Mouse (Mus musculus) kidney, embryonic 16.5 days (tissue): Measurements from ENCODE around the gene Adgrb3. TPM values are rescaled to one million over a fixed set of nuclear protein-coding genes. Genes with fewer than 3 reads are reported as not detected.

ENCODE experiments used
- ATAC-seq: fragments of 200-750 bp; cut with Nextera tagmentation; 2 replicates; pipeline ENCODE4 v1.8.0; 2017; ENCODE audit warnings: moderate TSS enrichment; ENCODE audit not compliant: low FRiP score, low TSS enrichment
- H3K27ac ChIP-seq: fragments of 300-500 bp; sonication (generic); 2 replicates; pipeline ENCODE4 v1.5.1; 2014; ENCODE audit warnings: low read length
- H3K27me3 ChIP-seq: fragments of 300-500 bp; sonication (generic); 2 replicates; pipeline ENCODE4 v1.6.1; 2014; ENCODE audit warnings: low read length, control low read depth, mixed read lengths; ENCODE audit not compliant: insufficient read depth
- H3K36me3 ChIP-seq: fragments of 300-500 bp; sonication (generic); 2 replicates; pipeline ENCODE4 v1.6.1; 2014; ENCODE audit warnings: low read length, control low read depth, mixed read lengths; ENCODE audit not compliant: insufficient read depth
- H3K4me1 ChIP-seq: fragments of 300-500 bp; sonication (generic); 2 replicates; pipeline ENCODE4 v1.6.1; 2014; ENCODE audit warnings: low read length, control low read depth, mixed read lengths; ENCODE audit not compliant: insufficient read depth
- H3K4me2 ChIP-seq: fragments of 300-500 bp; sonication (generic); replicated peaks from 2 replicates; pipeline ENCODE4 v1.6.1; 2014; ENCODE audit warnings: low read depth, low read length
- H3K4me3 ChIP-seq: fragments of 300-500 bp; sonication (generic); 2 replicates; pipeline ENCODE4 v1.5.1; 2014; ENCODE audit warnings: mild to moderate bottlenecking, low read length
- H3K9ac ChIP-seq: fragments of 300-500 bp; sonication (generic); replicated peaks from 2 replicates; pipeline ENCODE4 v1.6.1; 2014; ENCODE audit warnings: low read length
- H3K9me3 ChIP-seq: fragments of 300-500 bp; sonication (generic); 2 replicates; pipeline ENCODE4 v1.6.1; 2016; ENCODE audit warnings: low read length, control low read depth
- WGBS: fragments of 180-500 bp; shearing (Covaris S2); extraction: QIAGEN DNeasy Blood & Tissue Kit; methylation state at CpG from one replicate; pipeline ENCODE4 v1.1.7; 2014; 5-methylcytosine and 5-hydroxymethylcytosine counted together
- polyA plus RNA-seq: library from polyadenylated mRNA; unstranded; fragments of >200 nt; fragmentation: Nextera tagmentation; extraction: Ambion mirVana; gene quantifications from 2 replicates; pipeline ENCODE4 v1.2.1, GENCODE M21; 2015

Adgrb3 gene
- polyA plus RNA-seq, 1 experiment from 2014 or later: 0.45 TPM

- no peaks in the 10 kb centered on the region for H3K9me3 ChIP-seq
- no peak overlapping the region for H3K4me2 ChIP-seq
- no peaks in the 10 kb centered on the region for H3K4me1 ChIP-seq
- no peaks in the 10 kb centered on the region for H3K36me3 ChIP-seq
- no peak overlapping the region for H3K27ac ChIP-seq
- no peaks in the 10 kb centered on the region for H3K27me3 ChIP-seq
- no peak overlapping the region for H3K4me3 ChIP-seq
- no peak overlapping the region for H3K9ac ChIP-seq
- no peak for ATAC-seq
- 73% methylated on average over 9 of the region's 9 CpGs for WGBS
Measured at GRCm38 (mm10) chr1:25179860-25180582, 649.5 kb downstream of the Adgrb3 start.

- Histone ChIP-seq H3K4me1 (no peaks in the 10 kb centered on the region), H3K36me3 (no peaks in the 10 kb centered on the region), H3K9me3 (no peaks in the 10 kb centered on the region), H3K27ac (no peak overlapping the region), H3K4me3 (no peak overlapping the region), H3K4me2 (no peak overlapping the region), H3K9ac (no peak overlapping the region), H3K27me3 (no peaks in the 10 kb centered on the region)
- ATAC-seq: no peak
- 53% methylated on average over 21 of the region's 21 CpGs for WGBS
Measured at GRCm38 (mm10) chr1:25178347-25179130, 651.0 kb downstream of the Adgrb3 start.

- Histone ChIP-seq H3K9me3 (no peaks in the 10 kb centered on the region), H3K36me3 (no peaks in the 10 kb centered on the region), H3K9ac (no peak overlapping the region), H3K4me1 (no peaks in the 10 kb centered on the region), H3K27ac (no peak overlapping the region), H3K4me3 (no peak overlapping the region), H3K27me3 (no peaks in the 10 kb centered on the region), H3K4me2 (no peak overlapping the region)
- no peak for ATAC-seq
- 91% methylated on average over 5 of the region's 5 CpGs for WGBS
Measured at GRCm38 (mm10) chr1:25167120-25167519, 662.4 kb downstream of the Adgrb3 start.

- Histone ChIP-seq H3K9ac (no peak overlapping the region), H3K4me3 (no peak overlapping the region), H3K4me1 (no peaks in the 10 kb centered on the region), H3K27me3 (no peaks in the 10 kb centered on the region), H3K36me3 (no peaks in the 10 kb centered on the region), H3K27ac (no peak overlapping the region), H3K4me2 (no peak overlapping the region), H3K9me3 (no peaks in the 10 kb centered on the region)
- 81% methylated on average over 11 of the region's 11 CpGs for WGBS
- no peak for ATAC-seq
Measured at GRCm38 (mm10) chr1:25166036-25166796, 663.3 kb downstream of the Adgrb3 start.

GRCm38 (mm10) chr1:25163561-25163960 lies 665.9 kb downstream of the Adgrb3 start:
- ATAC-seq: no peak
- Histone ChIP-seq H3K27me3 (no peaks in the 10 kb centered on the region), H3K27ac (no peak overlapping the region), H3K4me1 (no peaks in the 10 kb centered on the region), H3K4me2 (no peak overlapping the region), H3K9me3 (no peaks in the 10 kb centered on the region), H3K4me3 (no peak overlapping the region), H3K36me3 (no peaks in the 10 kb centered on the region), H3K9ac (no peak overlapping the region)
- 83% methylated on average over 6 of the region's 6 CpGs for WGBS

- no peaks in the 10 kb centered on the region for H3K36me3 ChIP-seq
- no peak for ATAC-seq
- no peak overlapping the region for H3K4me2 ChIP-seq
- no peaks in the 10 kb centered on the region for H3K4me1 ChIP-seq
- no peak overlapping the region for H3K27ac ChIP-seq
- no peak overlapping the region for H3K9ac ChIP-seq
- 68% methylated on average over 3 of the region's 3 CpGs for WGBS
- no peaks in the 10 kb centered on the region for H3K9me3 ChIP-seq
- H3K27me3 ChIP-seq: no peaks in the 10 kb centered on the region
- no peak overlapping the region for H3K4me3 ChIP-seq
Measured at GRCm38 (mm10) chr1:25146206-25146605, 683.3 kb downstream of the Adgrb3 start.

- H3K27me3 ChIP-seq: no peaks in the 10 kb centered on the region
- no peak for ATAC-seq
- H3K36me3 ChIP-seq: no peaks in the 10 kb centered on the region
- no peak overlapping the region for H3K4me3 ChIP-seq
- no peak overlapping the region for H3K9ac ChIP-seq
- H3K4me2 ChIP-seq: no peak overlapping the region
- no peak overlapping the region for H3K27ac ChIP-seq
- H3K9me3 ChIP-seq: no peaks in the 10 kb centered on the region
- H3K4me1 ChIP-seq: no peaks in the 10 kb centered on the region
- WGBS: 58% methylated on average over 4 of the region's 4 CpGs
Measured at GRCm38 (mm10) chr1:25132150-25132824, 697.2 kb downstream of the Adgrb3 start.

GRCm38 (mm10) chr1:25115512-25115911 lies 714.0 kb downstream of the Adgrb3 start:
- H3K27ac ChIP-seq: no peak overlapping the region
- no peaks in the 10 kb centered on the region for H3K4me1 ChIP-seq
- H3K4me3 ChIP-seq: no peak overlapping the region
- no peaks in the 10 kb centered on the region for H3K36me3 ChIP-seq
- ATAC-seq: no peak
- no peak overlapping the region for H3K4me2 ChIP-seq
- H3K9ac ChIP-seq: no peak overlapping the region
- H3K9me3 ChIP-seq: no peaks in the 10 kb centered on the region
- 77% methylated on average over 11 of the region's 11 CpGs for WGBS
- H3K27me3 ChIP-seq: no peaks in the 10 kb centered on the region

GRCm38 (mm10) chr1:25107500-25108101 lies 721.9 kb downstream of the Adgrb3 start:
- no peaks in the 10 kb centered on the region for H3K4me1 ChIP-seq
- no peak overlapping the region for H3K9ac ChIP-seq
- no peaks in the 10 kb centered on the region for H3K9me3 ChIP-seq
- H3K4me2 ChIP-seq: no peak overlapping the region
- no peaks in the 10 kb centered on the region for H3K36me3 ChIP-seq
- H3K4me3 ChIP-seq: no peak overlapping the region
- H3K27ac ChIP-seq: no peak overlapping the region
- H3K27me3 ChIP-seq: no peaks in the 10 kb centered on the region
- no peak for ATAC-seq
- whole genome bisulfite sequencing: 71% methylated on average over 3 of the region's 3 CpGs
